Mouse (Mus musculus): ENCODE measurements at regions not wholly inside any gene's neighbourhood (a gene's known extent, or its start where the extent isn't known, plus 50 kb on each side); places are given as distances from the start of the nearest gene placed in this dataset.
"Not testable (repeated sequence)": the region's sequence is repeated elsewhere in the genome, so short reads cannot be mapped to it uniquely, and the experiment has no call there.

- in situ Hi-C loops (cut with MboI; ENCODE audit: low pct_unique_long_range_greater_than_20kb in 1 of 2, low sequenced_read_pairs in 2 of 2, unreplicated experiment in 1 of 2): loop anchor here in 1 of 2 experiments (25.0 kb wide), 1 partner anchor 248 kb away; no protein-coding TSS in a partner anchor
Observed at GRCm38 (mm10) chrX:114314586-114314985, 159.5 kb upstream of the Klhl4 start.

- in situ Hi-C loops (cut with MboI; ENCODE audit: low pct_unique_long_range_greater_than_20kb in 1 of 2, low sequenced_read_pairs in 2 of 2, unreplicated experiment in 1 of 2): loop anchor here in 1 of 2 experiments (25.0 kb wide), 1 partner anchor 238 kb away; no protein-coding TSS in a partner anchor
Observed at GRCm38 (mm10) chrX:114324285-114324684, 149.8 kb upstream of the Klhl4 start.

- in situ Hi-C loops (cut with MboI; ENCODE audit: low pct_unique_long_range_greater_than_20kb in 1 of 2, low sequenced_read_pairs in 2 of 2, unreplicated experiment in 1 of 2): not testable (repeated sequence)
Observed at GRCm38 (mm10) chrX:114336151-114336550, 138.0 kb upstream of the Klhl4 start.

- in situ Hi-C loops (cut with MboI; ENCODE audit: low pct_unique_long_range_greater_than_20kb in 1 of 2, low sequenced_read_pairs in 2 of 2, unreplicated experiment in 1 of 2): no loop called here
Observed at GRCm38 (mm10) chrX:114359240-114359639, 114.9 kb upstream of the Klhl4 start.
